Mouse (Mus musculus): ENCODE results near the gene Irf5. TPM values are rescaled to one million over a fixed set of nuclear protein-coding genes. Genes with fewer than 3 reads are reported as not detected.

Irf5 gene
- 12.3 and 13.4 TPM in 2 replicates for polyA plus RNA-seq (2015; fragmentation: Nextera tagmentation; extraction: Ambion mirVana)

DNA sequence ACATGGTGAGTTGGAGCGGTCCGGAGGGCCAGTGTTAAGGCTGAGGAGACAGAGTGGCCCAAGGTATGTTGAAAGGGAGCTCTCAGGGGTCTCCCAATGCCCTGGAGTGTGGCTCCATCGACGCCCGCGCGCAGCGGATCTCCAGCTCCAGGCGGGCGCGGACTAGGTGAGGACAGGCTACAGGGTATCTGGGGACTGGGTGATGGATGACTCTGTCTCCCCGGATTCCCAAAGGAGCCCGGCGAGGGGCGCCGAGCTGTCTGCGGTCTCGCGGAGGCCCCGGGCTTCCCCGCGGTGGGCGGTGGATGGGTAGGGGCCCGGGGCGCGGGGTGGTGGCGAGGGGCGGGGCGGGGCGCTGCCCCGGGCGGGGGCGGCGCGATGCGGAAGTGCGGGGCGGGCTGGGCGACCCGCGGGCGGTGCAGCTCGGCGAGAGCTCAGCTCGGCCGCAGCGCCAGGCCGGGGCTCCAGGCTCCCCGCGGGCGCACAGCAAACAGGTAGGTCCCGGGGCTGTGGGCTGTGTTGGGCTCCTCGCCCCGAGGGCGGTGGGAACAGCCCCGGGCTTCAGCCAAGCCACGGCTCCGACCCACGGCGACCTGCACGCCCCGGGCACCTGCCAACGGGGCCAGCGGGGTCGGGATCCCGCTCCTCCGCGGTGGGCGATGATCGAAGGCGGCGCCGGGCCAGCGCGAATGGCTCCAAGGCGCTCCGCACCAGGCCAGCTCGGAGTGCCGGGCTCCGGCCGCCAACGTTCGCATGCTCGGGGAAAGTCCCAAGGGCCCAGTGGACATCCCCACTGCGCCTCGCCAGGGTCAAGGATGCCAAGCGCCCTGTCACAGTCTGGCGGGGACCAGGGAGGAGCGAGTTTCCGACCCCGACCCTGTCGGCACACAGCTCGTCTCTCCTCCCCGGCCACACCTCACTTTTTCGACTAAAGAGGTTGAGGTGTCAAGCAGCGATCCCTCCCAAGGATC, at the start of gene Irf5:
Gene Irf5 (plus strand): TSS at position 345 of the 971 bp plus-strand sequence.
- DNase-seq (ENCODE audit: low spot score): peak; percentile 57

DNA sequence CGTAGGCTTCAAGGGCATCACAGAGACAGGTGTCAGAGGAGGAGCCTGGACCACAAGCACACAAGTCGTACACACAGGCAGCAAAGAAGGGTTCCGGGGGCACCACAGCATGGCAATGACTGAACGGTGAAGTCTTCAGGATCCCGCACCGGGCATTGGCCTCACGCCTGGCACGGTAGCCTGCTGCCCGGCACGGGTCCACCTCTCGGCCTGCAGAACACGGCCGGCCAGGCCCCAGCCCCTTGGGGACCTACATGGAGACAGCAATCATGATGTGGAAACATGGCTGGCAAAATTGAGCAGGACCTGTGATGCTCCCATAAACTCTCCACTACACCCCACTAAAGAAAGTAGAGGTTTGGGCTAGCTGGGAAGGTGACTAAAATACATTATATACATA, 43.7 kb upstream of the Irf5 start:
- no peak for DNase-seq (ENCODE audit: low spot score)

DNA sequence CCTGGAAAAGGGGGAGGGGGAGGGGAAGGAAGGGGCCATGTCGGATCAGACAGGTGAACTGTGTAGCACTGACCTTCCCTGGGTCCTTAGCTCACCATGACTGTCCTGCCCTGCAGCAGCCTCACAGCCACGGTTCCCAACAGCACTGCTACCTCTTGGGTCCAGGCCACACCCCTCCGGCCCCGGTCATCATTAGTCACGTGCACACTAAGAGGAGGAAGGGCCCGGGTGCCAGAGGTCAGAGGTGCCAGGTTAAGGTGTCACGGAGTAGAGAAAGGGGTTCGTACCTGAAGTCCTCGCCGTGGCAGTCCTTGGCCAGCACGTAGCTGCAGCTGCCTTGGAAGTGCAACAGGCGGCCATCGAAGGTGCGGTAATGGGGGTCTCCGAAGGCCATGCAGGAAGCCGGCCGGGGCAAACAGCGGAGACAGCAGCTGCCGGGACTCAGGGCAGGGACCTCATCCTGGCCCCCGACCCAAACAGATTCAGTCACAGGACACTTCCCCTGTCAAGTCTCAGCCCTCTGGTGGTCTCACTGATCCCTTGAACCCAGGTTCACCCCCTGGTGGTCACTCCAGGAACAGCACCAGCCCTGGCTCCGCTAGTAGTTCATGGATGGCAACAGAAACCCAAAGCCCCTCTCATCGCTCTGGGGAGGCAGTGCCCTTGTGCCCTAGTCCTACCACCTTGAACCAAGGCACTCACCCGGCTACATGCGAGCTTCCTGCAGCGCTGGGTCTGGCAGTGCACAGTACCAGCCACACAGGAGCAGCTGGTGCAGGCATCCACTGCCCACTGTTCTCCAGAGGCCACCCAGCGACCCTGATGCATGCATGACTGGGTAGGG, 41.5 kb upstream of the Irf5 start:
- peak; percentile 79 for DNase-seq (ENCODE audit: low spot score)

DNA sequence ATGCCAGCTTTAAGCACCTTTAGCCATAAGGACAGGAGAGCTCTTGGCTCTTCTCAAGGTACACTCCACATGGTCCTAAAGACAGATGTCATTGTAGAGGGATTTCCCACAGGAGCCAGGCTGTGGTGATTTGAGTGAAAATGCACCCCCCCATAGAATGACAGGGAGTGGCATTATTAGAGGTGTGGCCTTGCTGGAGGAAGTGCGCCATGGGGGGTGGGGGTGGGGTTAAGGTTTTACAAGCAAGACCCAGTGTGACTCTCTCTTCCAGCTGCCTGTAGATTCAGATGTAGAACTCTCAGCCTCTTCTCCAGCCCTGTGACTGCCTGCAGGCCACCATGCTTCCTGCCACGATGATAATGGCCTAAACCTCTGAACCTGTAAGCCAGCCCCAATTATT, 40.5 kb upstream of the Irf5 start:
- DNase-seq (ENCODE audit: low spot score): no peak

DNA sequence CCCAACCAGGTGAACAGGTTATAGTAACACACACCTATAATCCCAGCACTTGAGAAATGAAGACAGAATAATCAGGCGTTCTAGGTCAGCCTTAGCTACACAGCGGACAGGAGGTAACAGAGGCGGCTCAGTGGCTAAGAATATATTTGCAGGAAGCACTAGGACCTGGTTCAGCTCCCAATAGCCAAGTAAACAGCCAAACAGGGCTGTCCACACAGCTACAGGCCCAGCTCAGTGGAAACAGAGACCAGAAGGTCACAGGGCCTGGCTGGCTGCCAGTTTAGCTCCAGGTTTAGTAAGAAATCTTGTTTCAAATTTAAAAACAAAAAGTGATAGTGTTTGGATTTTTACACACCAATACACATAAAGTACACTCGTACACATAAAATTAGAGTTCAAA, 32.3 kb upstream of the Irf5 start:
- no peak for DNase-seq (ENCODE audit: low spot score)

DNA sequence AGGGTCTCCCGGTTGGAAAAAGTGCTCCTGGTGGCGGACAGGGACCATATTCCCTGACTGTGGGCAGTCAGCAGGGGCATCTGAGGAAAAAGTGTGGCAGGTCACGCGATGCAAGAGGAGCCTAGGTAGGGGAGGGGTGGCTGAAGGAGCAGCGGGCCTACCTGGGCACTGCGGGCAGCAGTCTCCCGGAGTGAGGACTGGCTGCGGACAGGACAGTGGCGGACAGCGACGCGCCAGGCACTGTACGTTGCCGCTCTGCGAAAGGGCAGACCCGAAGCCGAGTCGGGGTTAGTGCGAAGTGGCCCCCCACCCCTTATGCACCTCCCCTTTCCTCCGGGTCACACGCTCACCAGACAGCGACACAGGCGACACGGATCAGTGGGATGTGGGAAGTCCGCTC, 30.2 kb upstream of the Irf5 start:
- DNase-seq (ENCODE audit: low spot score): no peak

DNA sequence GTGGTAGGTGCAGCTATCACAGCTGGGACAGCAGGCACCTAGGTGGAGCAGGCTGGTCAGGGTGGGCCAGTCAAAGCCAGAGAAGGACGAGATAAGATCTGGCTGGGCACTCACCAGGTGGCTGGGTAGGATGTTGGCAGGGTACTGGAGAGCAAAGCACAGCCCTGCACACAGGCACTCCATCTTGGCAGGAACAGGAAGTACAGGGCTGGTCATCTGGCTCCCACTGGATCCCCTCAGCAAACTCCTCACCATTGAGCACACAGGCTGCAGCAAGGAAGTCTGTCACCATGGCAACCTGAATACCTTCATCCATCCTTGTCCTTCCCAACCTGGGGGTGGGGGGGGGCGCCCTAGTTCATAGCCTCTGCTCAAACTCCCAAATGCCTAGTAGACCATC, 28.6 kb upstream of the Irf5 start:
- DNase-seq (ENCODE audit: low spot score): no peak

DNA sequence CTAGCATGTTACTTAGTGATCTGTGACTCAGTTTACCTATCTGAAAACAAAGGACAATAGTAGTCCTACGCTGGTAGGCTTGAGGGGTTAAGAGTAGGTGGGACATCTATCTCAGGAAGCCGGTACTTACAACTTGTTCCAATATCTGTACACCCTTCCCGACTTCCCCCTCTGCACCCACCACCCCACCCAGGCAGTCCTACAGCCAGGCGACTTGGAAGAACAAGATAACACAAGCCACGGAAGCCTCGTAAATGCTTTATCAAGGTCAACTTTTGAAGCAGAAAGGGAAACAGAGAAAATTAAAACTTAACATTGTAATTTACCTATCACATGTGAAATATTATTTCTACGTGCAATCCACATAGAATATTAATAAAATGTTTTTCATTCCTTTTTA, 26.2 kb upstream of the Irf5 start:
- DNase-seq (ENCODE audit: low spot score): no peak

DNA sequence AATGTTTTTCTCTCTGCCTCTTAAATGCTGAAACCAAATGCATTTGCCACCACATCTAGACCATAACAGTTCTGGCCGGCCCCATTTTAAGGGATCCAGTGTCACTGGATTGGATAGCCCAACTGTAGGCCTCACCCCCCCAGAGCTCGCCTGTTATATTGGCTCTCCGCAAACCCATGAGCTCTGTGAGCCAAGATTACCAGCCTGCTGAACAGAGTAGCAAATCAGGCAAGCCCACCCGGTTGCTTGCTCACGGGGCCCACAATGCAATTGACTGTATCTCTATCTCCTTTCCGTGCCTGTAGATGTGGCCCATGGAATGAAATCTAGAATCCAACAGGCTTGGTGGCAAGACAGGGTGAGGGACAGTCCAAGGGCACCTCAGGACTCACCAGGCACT, 25.6 kb upstream of the Irf5 start:
- DNase-seq (ENCODE audit: low spot score): no peak

DNA sequence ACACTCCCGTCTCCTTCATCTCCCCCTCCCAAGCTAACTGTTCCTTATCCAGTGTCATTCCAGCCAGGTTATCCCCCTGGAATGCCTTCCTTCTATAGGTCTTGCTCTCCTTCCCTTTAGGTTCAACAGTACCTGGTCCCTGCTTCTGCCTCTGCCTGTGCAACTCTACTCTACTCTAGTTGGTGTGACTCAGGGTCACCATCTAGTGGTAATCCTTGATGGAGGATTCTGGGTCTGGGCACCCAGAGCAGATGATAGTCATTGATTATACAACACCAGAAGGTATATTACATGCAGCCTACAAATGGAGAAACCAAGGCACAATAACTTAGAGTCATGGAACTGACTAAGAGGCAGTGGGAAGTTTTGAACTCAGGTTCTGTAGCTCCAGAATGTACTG, 24.8 kb upstream of the Irf5 start:
- DNase-seq (ENCODE audit: low spot score): no peak

DNA sequence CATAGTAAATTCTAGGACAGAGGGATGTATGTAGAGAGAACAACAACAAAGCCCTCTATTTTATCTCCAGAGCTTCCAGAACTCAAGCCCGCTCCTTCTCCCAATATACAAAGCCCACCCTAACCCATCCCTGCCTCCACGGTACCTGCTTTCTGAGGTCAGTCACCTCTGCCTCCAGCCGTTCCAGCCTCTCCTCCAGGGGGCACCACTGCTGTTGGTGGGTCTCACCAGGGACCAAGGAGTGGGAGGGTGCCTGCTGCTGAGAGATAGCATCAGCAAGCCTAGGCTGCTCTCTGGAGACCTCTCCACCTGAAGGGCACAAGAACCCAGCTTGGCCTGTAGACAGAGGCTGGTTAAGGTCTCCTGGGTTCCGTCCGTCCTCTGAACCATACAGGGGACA, 20.9 kb upstream of the Irf5 start:
- no peak for DNase-seq (ENCODE audit: low spot score)

DNA sequence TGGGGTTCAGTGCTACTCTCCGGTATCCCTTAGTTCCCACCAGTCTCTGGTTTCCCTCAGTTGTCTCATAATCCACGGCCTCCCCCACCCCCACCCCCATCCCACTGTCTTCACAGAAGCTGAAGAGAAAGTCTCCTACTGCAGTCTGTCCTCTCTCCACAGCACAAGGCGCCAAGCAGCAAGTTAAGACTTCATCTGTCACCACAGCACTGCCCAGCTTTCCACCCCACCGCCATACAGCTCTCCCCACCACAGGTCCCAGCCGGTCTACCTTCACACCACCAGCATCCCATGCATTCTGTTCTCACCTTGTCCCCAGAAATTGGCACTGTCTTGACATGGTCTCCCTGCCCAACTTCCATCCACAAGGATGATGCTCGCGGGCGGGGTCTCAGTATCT, 19.6 kb upstream of the Irf5 start:
- no peak for DNase-seq (ENCODE audit: low spot score)

DNA sequence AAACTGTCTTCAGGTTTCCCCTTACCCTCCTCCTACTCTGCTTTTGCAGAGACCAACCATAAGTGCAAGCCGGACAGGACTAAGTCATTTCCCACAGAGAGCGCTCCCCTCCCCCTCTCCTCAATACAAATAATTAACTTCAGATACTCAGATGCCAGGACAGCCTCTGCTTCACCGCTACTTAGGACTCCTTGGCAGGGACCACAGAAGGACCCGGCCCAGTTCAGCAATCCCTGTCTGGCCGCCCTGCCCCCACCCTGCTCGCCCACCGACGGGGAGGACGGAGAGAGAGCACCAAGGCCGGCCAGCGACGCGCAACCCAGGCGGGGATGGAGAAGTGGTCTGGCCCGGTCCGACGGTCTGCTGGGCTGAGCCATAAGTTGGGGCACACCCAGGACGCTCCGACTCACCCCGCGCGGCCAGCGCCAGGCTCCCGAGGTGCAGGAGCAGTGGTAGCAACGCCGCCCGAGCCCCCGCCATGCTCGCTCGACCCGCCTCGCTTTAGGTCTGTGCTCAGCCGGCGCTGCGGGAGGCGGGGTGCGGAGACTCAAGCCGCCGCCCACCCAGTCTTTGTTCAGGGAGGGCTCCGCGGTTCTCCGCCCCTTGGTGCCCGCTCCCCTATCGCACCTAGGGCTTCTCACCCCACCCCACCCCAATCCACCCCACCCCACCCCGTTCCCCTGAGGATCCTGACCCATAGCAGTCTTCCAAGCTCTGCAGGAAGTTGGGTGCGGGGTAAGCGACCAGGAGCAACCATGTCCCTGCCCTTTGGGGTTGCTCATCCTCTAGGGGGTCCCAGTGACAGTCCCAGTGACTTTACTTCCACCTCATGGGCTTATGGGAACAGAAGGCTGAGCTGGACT, 18.7 kb upstream of the Irf5 start, which contains the start of gene Kcp:
Gene Kcp (minus strand): TSS at position 506 of the 863 bp plus-strand sequence.
- DNase-seq (ENCODE audit: low spot score): no peak

DNA sequence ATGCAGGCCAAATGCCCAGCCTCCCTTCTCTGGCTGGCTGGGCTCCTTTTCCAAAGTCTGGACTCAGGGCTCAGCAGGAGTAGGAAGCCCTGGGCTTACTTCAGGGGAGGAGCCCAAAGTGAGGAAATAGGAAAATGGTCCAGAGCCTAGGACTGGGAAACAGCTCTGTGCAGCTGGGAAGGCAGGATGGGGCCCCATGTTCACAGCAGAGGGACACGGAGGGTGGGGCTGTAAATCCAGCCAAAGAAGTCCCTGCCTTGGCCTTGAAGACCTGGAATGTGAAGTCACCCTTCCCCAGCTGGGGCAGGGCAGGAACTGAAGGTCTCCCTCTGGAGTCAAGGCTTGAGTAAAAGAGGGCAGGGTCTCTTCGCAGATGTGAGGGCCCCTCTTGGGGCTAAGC, 17.3 kb upstream of the Irf5 start:
- no peak for DNase-seq (ENCODE audit: low spot score)

DNA sequence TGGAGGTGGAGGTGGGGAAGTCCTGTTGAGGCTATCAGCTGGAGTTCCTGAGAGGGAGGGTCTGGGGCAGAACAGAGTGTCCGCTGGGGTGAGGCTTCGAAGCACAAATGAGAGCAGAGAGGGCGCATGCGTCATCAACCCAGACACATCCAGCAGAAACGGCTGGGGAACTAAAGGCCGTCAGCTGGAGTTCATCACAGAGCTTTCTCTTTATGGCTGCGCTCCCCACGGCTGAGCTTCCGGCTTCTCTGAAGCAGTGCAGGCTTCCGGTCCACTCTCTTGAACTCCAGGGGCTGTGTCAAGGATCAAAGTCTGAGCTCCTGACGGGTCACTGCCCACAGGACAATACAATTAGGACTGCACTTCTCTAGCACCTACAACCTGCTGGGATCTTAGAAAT, 13.1 kb upstream of the Irf5 start:
- peak; percentile 76 for DNase-seq (ENCODE audit: low spot score)

DNA sequence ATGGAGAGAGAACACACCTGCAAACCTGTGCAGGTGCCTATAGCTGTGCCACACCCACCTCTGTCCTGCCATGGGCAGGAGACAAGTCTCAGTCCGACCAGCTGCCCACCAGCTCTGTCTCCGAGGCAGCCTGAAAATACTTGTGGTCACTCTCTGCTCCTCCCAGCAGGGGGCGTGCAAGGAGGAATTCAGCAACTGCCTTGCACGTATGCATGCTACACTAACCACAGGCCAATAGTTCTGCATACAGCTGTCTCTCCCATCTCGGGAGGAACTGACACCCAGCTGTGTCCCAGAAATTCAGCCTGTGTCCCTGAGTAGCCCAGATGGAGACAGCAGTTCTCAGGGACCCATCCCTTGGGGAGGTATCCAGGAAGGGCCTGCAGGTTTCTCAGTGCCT, 9.3 kb upstream of the Irf5 start:
- peak; percentile 70 for DNase-seq (ENCODE audit: low spot score)

DNA sequence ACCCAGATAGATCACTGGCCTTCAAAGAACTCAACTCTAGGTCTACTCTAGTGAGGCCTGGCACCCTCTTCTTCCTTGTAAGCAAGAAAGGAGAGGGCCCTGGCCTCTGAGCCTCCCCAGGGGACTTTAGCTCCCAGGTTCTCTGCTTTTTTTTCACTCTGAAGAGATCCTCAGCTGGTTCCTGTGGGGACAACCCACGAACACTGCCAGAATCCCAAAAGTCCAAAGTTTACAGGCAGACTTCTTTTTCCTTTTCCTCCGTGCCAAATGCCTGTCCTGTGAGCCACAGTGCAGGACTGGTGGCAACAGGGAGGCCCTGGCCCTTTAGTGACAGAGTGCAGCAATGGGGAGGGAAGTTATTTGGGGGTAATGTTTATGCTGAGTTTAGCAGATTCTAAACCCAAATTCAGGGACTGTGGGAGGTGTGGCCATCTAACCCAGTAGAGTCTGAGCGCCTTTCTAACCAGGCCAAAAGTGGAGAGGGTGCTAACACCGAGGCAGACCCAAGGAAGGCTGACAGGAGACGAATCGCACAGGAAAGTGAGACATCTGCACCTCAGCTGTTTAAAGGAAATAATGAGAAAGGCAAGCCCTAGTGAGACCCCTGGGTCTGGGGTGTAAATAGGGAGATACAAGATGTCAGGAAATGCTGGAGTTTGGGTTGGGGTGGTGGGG, 3.7 kb upstream of the Irf5 start:
- DNase-seq (ENCODE audit: low spot score): no peak

DNA sequence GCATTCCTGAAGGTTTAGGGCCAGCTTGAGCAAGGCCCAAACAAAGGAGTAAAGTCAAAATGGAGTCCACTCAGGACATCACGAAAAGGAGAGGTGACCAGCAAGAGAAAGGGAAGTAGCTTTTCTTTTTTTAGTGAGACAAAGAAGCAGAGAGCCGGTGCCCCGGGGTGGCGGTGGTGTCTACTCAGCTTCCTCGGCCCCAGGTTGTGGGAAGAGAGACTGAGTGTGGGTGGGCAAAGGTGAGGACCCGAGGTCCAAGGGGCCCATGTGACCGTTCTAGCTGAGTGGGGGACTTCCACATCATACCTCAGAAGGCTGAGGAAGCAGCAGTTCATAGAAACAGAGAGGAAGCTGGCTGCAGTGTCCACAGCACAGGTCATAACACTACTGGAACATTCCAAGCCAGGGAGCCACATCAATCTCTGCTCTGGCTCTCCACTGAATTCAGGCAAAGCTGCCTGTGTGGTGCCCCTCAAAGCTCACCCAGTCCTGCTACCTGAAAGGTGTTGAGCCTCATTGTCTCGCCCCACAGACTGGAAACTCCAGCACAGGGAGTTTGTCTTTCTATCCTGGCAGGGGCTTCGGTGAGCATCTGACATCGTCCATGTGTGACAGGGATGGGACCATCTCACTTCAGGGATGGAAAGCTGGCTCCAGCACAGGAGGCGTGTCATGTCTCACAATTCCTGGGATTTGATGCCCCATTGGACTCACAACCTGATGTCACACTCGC, 3.0 kb upstream of the Irf5 start:
- DNase-seq (ENCODE audit: low spot score): no peak

DNA sequence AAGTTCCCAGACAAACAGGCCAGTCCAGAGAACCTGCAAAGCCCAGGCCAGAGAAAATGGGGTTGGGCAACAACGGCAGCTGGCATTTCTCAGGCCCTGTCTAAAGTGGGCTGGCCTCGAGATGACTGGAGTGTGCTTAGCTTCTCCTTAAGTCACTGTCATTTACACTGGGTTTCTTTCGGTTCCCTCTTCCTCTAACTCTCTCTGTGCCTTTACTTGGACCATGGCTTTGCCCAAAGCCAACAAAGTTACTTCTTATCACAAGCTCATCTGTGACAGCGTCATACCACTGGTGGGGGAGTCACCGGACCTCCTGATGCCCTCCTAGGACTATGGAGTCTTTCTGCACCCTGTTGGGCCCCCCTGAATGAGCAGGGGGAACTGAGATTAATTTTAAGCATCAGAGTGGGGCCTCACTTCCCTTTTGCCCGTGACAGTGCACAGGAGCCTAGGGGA, 2.4 kb upstream of the Irf5 start:
- no peak for DNase-seq (ENCODE audit: low spot score)

DNA sequence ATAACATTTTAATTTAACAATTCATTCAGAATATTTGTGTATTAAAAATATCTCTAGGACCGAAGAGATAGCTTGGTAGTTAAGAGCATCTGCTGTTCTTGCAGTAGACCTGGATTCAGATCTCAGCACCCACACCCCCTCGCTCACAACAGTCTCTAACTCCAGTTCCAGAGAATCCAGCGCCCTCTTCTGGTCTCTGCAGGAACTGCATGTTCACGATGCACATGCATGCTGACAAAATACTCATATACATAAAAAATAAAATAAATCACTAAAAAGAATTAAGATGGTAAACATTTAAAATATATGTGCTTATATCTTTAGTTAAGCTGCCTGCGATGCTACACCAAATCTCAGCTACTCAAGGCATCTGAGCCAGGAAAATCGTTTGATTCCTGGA, 1.2 kb upstream of the Irf5 start:
- DNase-seq (ENCODE audit: low spot score): no peak

Measured in thymus, postnatal 0 days (tissue).